Mouse (Mus musculus) CH12.LX (cell line): ENCODE measurements at regions not wholly inside any gene's neighbourhood (a gene's known extent, or its start where the extent isn't known, plus 50 kb on each side); places are given as distances from the start of the nearest gene placed in this dataset.

Experiments
- CTCF ChIP-seq, 2 experiments: IDR thresholded peaks in 1 of 2; conservative IDR thresholded peaks in 1 of 2; 2 replicates each; pipeline ENCODE4 v1.5.1; 2011 to 2012; ENCODE audit warnings: low read depth in 2 of 2, low read length in 2 of 2, improper control_type of control experiment in 1 of 2, inconsistent platforms in 1 of 2, mild to moderate bottlenecking in 1 of 2, moderate library complexity in 1 of 2
- NELFE ChIP-seq: IDR thresholded peaks from 2 replicates; pipeline ENCODE4 v1.6.1; 2011; ENCODE audit warnings: low read depth, low read length, improper control_type of control experiment
- ZKSCAN1 ChIP-seq: IDR thresholded peaks from 2 replicates; pipeline ENCODE4 v1.6.1; 2012; ENCODE audit warnings: low read depth, inconsistent platforms, low read length, improper control_type of control experiment, borderline replicate concordance

DNA sequence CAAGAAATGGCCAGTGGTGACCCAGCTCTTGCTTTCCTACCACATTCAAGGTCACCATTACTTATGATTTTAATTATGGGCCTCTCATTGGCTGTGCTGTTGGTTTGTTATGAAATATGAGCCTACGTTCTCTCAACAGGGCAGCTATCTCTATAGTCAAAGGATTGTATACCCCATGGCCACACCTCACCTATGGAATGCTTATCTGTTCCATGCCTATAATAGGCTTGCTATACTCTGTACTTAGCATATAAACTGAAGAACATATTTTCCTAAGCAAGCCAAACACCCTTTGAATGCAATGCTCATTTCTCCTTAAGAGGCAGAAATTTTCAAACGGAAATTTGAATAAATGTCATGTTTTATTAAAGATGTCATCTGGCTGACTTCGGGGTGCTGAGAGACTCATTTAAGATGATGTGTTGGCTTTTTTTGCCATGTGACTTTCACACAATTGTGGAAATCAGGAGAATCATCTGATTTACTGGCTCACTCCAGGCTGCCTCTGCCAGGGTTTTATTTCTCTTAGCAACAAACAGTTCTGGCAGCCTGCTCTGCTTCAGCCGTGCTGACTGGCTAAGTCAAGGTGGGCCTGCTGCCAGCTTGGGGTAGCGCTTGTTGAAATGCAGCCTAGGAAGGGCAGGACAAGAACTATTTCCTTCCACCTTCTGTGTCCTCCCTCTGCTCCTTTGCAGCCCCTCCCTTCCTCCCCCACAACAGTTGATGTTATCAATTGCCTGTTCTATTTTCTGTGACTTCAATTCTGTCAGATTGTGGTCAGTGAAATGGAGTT is 102.0 kb upstream of the Nampt start:
- TF ChIP-seq CTCF (conservative IDR thresholded peaks at IDR 0.05 in 1 of 2, IDR thresholded peaks at IDR 0.05 in 1 of 2; ENCODE audit: low read depth in 2 of 2, low read length in 2 of 2) (no peak), NELFE (no peak), ZKSCAN1 (no peak)
